Mouse (Mus musculus): ENCODE measurements around the gene Wdr38. TPM values are rescaled to one million over a fixed set of nuclear protein-coding genes. Genes with fewer than 3 reads are reported as not detected.

The Wdr38 gene
- total RNA-seq (2014; fragmentation: Nextera tagmentation) (0.53 and 0.84 TPM in 2 replicates), total RNA-seq (2017) (0.09 and 0.15 TPM in 2 replicates)

GRCm38 (mm10) chr2:38997386-38998374 lies at the start of gene Wdr38:
TSS of gene Wdr38 (plus strand) at chr2:38997476.
- ATAC-seq (replicated peaks; ENCODE audit: poor library complexity, severe bottlenecking), result peak; percentile 88

- 0 out of 2 replicates have a peak, but pooled peaks have one; percentile 15 for ATAC-seq (replicated peaks; ENCODE audit: poor library complexity, severe bottlenecking)
Measured at GRCm38 (mm10) chr2:38947566-38947965, 49.7 kb upstream of the Wdr38 start.

- peak; percentile 63 for ATAC-seq (replicated peaks; ENCODE audit: poor library complexity, severe bottlenecking)
Measured at GRCm38 (mm10) chr2:38950281-38950719, 47.0 kb upstream of the Wdr38 start.

- ATAC-seq (replicated peaks; ENCODE audit: poor library complexity, severe bottlenecking), result no peak
Measured at GRCm38 (mm10) chr2:38953152-38953883, 44.0 kb upstream of the Wdr38 start.

GRCm38 (mm10) chr2:38956062-38956461 lies 41.2 kb upstream of the Wdr38 start:
- no peak; the same call in 1 of the 2 replicates for ATAC-seq (replicated peaks; ENCODE audit: poor library complexity, severe bottlenecking)

- peak; percentile 45 for ATAC-seq (replicated peaks; ENCODE audit: poor library complexity, severe bottlenecking)
Measured at GRCm38 (mm10) chr2:38957671-38958223, 39.5 kb upstream of the Wdr38 start.

GRCm38 (mm10) chr2:38964198-38964597 lies 33.1 kb upstream of the Wdr38 start:
- ATAC-seq (replicated peaks; ENCODE audit: poor library complexity, severe bottlenecking), result no peak

GRCm38 (mm10) chr2:38969650-38970049 lies 27.6 kb upstream of the Wdr38 start:
- no peak for ATAC-seq (replicated peaks; ENCODE audit: poor library complexity, severe bottlenecking)

GRCm38 (mm10) chr2:38970057-38970456 lies 27.2 kb upstream of the Wdr38 start:
- ATAC-seq (replicated peaks; ENCODE audit: poor library complexity, severe bottlenecking), result no peak

- ATAC-seq (replicated peaks; ENCODE audit: poor library complexity, severe bottlenecking), result no peak; the same call in 1 of the 2 replicates
Measured at GRCm38 (mm10) chr2:38973223-38973622, 24.1 kb upstream of the Wdr38 start.

GRCm38 (mm10) chr2:38973701-38974100 lies 23.6 kb upstream of the Wdr38 start:
- no peak for ATAC-seq (replicated peaks; ENCODE audit: poor library complexity, severe bottlenecking)

- ATAC-seq (replicated peaks; ENCODE audit: poor library complexity, severe bottlenecking), result peak; percentile 44; the same call in 1 of the 2 replicates
Measured at GRCm38 (mm10) chr2:38974171-38974570, 23.1 kb upstream of the Wdr38 start.

GRCm38 (mm10) chr2:38975181-38975580 lies 22.1 kb upstream of the Wdr38 start:
- no peak for ATAC-seq (replicated peaks; ENCODE audit: poor library complexity, severe bottlenecking)

GRCm38 (mm10) chr2:38975941-38976805 lies 21.1 kb upstream of the Wdr38 start:
- no peak for ATAC-seq (replicated peaks; ENCODE audit: poor library complexity, severe bottlenecking)

GRCm38 (mm10) chr2:38977837-38978236 lies 19.4 kb upstream of the Wdr38 start:
- no peak for ATAC-seq (replicated peaks; ENCODE audit: poor library complexity, severe bottlenecking)

GRCm38 (mm10) chr2:38983456-38983855 lies 13.8 kb upstream of the Wdr38 start:
- no peak for ATAC-seq (replicated peaks; ENCODE audit: poor library complexity, severe bottlenecking)

GRCm38 (mm10) chr2:38986580-38986979 lies 10.7 kb upstream of the Wdr38 start:
- ATAC-seq (replicated peaks; ENCODE audit: poor library complexity, severe bottlenecking), result peak; percentile 25; the same call in 1 of the 2 replicates

GRCm38 (mm10) chr2:38987371-38987770 lies 9.9 kb upstream of the Wdr38 start:
- no peak for ATAC-seq (replicated peaks; ENCODE audit: poor library complexity, severe bottlenecking)

- ATAC-seq (replicated peaks; ENCODE audit: poor library complexity, severe bottlenecking), result no peak
Measured at GRCm38 (mm10) chr2:38987803-38988510, 9.3 kb upstream of the Wdr38 start.

All from granulocyte monocyte progenitor cell, adult 5-6 weeks (primary cell).